Mouse (Mus musculus) hindlimb bud, embryonic 11.5 days (tissue): ENCODE measurements around the gene Clec1b.

Source experiments
- DNase-seq: peaks from one replicate; pipeline ENCODE4 v3.0.0-alpha.2; 2012; ENCODE audit warnings: low read depth, low spot score; ENCODE audit errors: extremely low spot score

The Clec1b gene

GRCm38 (mm10) chr6:129407324-129407723 is 10.2 kb downstream of the Clec1b start:
- DNase-seq, result no peak

GRCm38 (mm10) chr6:129408562-129408961 is 11.5 kb downstream of the Clec1b start, which contains the start of gene Clec9a:
Gene Clec9a (plus strand): TSS chr6:129408862.
- DNase-seq, result no peak

DNA sequence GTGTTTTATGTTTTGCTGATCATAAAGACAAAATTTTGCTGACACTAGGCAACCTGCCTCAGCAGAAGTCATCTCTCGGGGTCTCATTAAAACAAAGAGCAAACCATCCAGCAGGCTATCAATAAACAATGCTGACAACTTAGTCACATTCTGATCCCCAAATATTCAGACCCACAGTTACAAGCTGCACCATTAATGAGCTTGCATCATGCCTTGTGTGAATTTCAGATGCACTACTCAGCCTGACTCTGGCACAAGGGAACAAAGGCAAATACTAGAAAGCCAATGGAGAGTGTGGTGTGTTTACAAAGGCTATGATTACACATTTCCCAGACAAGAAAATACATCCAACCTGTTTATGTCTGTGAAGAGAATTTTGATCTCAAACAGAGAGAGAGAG is 17.1 kb downstream of the Clec1b start:
- no peak for DNase-seq

DNA sequence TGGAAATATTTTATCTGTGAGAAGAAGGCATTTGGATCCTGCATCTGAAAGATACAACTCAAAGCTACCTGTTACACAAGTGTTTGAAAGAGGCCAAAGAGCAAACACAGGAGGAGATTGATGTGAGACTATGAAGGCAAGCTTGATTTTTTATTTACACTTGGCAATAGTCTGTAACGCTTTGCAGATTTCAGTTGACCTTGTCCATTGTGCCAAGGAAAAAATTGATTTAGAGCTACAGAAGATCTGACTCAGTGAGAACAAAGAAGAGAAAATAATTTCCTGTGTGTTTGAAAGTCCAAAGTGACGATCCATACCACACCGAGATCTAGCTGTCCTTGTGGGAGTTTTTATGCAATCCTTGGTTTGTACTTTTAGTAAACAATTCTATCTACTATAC is 25.2 kb downstream of the Clec1b start:
- DNase-seq, result no peak

DNA sequence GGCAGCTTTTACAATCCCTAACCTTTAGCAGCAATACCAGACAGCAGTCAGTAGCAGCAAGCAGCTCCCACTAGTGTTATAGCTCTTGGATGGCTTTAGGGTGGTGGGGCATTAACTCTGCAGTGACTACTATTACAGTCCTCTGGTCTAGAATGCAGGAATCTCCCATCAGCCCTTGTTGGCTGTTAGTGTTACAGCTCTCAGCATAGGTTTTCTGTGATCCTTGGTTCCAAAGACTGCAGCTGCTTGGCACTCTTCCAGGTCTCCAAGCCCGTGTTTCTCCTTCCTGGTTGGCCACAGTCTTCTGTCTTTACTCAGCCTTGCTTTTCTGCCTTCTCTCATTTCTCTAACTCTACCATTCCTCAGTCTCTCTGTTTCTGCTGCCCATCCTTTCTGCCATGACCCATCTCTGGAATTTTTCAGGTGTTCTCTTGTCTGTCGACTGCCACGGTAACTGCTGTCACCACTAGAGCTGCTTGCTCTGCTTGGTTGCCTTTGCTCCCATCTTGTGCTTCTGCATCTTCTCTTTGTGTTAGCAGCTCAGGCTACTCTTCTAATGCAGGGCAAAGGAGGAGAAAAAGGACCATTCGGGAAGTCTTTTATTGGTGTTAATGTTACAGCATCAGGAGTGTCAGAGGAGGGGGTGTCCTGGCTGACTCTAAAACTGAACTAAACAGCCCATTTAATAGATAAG is 26.1 kb downstream of the Clec1b start:
- no peak for DNase-seq

GRCm38 (mm10) chr6:129423734-129424072 is 26.6 kb downstream of the Clec1b start:
- peak; percentile 42 for DNase-seq

DNA sequence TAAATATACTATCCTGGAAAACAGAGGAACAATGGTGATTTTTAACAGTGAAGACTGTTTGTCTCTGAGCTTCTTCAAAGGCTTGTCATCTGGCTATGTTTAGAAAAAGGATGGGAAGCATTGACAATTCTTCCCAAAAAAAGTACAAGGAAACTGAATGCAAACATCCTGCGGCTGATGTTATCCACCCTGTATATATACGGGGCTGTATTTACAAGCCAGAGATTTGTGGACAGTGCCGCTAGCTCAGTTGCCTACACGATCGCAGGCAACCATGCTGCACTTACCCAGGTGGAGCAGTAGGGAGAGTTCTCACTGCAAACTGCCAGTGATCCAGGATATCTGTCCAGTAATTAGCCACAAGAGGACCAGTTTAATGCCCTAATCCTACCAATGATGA is 28.1 kb downstream of the Clec1b start:
- DNase-seq, result no peak

DNA sequence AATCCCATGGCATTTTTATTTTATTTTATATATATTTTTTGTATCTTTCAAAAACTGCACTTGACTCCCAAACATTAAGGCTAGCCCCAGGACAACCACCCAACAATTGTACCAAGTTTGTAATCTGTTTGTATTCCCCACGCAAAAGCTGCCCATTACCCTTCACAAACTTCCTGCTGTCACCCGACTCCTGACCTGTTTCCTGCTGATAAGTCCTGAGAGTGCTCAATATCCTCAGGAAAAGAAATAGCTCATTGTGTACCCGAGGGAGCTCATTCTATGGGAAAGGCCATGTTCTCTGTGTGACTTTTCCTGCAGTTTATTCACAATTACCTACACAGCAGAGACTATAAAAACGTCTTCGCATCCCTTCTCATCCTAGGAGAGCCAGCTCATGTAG is 28.7 kb downstream of the Clec1b start:
- no peak for DNase-seq

- no peak for DNase-seq
Observed at GRCm38 (mm10) chr6:129427281-129427680, 30.2 kb downstream of the Clec1b start.

DNA sequence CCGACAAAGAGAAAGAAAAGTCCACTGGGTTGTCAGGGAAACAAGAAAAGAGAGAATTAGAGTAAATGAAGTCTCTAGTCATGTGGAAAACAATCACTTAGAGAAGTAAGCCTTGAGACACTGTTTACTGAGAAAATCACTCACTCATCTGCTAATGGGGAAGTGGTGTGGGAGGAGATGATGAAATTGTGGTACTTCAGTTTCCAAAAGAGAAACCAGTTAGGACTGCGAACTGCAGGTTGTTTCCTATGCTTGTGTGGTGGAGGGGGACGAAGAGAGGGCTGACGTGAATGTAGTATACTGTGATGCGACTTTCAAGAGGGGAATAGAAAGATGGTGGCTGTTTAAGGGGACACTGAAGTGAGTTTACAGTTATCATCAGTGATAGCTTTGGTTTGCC is 37.1 kb downstream of the Clec1b start:
- DNase-seq, result no peak

DNA sequence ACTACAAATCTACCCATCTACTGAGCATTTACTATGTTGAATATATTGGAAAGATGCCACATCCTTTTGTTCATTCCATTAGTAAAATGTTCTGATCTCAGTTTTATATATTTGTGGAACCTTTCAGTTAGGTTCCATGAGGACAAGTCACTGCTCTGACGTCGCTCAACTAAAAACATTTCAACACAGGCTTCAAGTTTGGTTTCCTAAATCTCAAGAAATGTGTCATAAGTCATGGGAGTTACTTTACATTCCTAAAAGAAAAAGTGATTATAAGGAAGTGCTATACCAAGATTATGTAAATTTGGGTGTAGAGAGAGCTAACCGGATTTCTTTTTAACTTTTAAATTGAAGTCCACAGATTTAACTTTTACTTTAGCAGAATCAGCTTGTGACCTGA is 38.9 kb downstream of the Clec1b start:
- no peak for DNase-seq

GRCm38 (mm10) chr6:129438033-129438432 is 40.9 kb downstream of the Clec1b start:
- no peak for DNase-seq

GRCm38 (mm10) chr6:129449743-129450142 is 52.6 kb downstream of the Clec1b start:
- no peak for DNase-seq

DNA sequence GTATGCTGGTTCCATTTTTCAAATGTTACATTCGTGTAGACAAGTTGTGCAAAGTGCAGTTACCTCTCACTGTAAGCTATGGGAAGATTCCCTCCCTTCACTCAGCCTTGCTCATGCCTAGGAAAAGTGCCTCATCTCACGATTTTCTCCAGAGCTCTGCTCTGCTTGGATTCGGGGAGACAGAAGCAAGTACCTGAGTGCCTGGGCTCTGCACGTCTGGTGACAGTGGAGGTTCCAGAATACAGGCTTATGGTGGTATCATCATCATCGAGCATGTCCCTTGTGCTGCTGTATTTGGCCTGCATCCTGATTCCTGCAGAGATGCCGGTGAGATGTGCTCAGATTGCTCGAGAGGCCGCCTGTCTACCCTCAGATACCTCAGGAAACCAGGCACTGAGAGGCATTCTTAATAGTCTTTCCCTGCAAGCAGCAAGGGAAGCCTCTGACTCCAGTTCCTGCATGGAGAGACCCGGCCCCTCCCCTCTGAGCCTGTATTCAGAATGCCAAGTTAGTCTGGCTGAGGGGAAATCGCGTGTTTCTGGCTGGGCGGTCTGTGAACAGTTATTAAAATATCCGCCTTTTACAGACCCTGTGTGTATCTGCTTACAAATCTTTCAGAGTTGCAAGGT is 54.4 kb downstream of the Clec1b start, which contains the start of gene Clec1a:
TSS of gene Clec1a (minus strand) at position 590 of the 629 bp plus-strand sequence.
- DNase-seq, result no peak
